Mouse (Mus musculus) heart, postnatal 0 days (tissue): ENCODE measurements around the gene Foxe3. TPM values are rescaled to one million over a fixed set of nuclear protein-coding genes. Genes with fewer than 3 reads are reported as not detected.
A peak's percentile ranks its signal among the peaks of the same experiment; 100 is the strongest.

Experiments used
- ATAC-seq: fragments of 200-750 bp; cut with Nextera tagmentation; 2 replicates; pipeline ENCODE4 v1.8.0; 2017; ENCODE audit warnings: low read depth, moderate number of reproducible peaks, moderate library complexity; ENCODE audit not compliant: insufficient read depth
- DNase-seq: peaks from one replicate; pipeline ENCODE4 v3.0.0-alpha.2; 2016; ENCODE audit warnings: low spot score
- H3K27ac ChIP-seq: fragments of 300-500 bp; sonication (generic); 2 replicates; pipeline ENCODE4 v1.5.1; 2014; ENCODE audit warnings: low read depth, mild to moderate bottlenecking
- H3K27me3 ChIP-seq: fragments of 300-500 bp; sonication (generic); 2 replicates; pipeline ENCODE4 v1.6.1; 2014; ENCODE audit warnings: low read length, mixed read lengths; ENCODE audit not compliant: control insufficient read depth, insufficient read depth
- H3K36me3 ChIP-seq: fragments of 300-500 bp; sonication (generic); replicated peaks from 2 replicates; pipeline ENCODE4 v1.6.1; 2014; ENCODE audit warnings: low read length, mixed read lengths; ENCODE audit not compliant: control insufficient read depth, insufficient read depth
- H3K4me1 ChIP-seq: fragments of 300-500 bp; sonication (generic); 2 replicates; pipeline ENCODE4 v1.6.1; 2014; ENCODE audit warnings: antibody characterized with exemption; ENCODE audit not compliant: control insufficient read depth, insufficient read depth
- H3K4me2 ChIP-seq: fragments of 300-500 bp; sonication (generic); 2 replicates; pipeline ENCODE4 v1.6.1; 2014; ENCODE audit warnings: low read depth, mild to moderate bottlenecking, low read length, moderate library complexity
- H3K4me3 ChIP-seq: fragments of 300-500 bp; sonication (generic); 2 replicates; pipeline ENCODE4 v1.5.1; 2014; ENCODE audit warnings: low read depth, low read length
- H3K9ac ChIP-seq: fragments of 300-500 bp; sonication (generic); replicated peaks from 2 replicates; pipeline ENCODE4 v1.6.1; 2014; ENCODE audit warnings: low read depth, low read length, mixed read lengths
- H3K9me3 ChIP-seq: fragments of 300-500 bp; sonication (generic); replicated peaks from 2 replicates; pipeline ENCODE4 v1.6.1; 2016; ENCODE audit warnings: low read length; ENCODE audit not compliant: control insufficient read depth
- CTCF ChIP-seq: IDR thresholded peaks from 2 replicates; pipeline ENCODE4 v1.5.1; 2016; ENCODE audit warnings: antibody characterized with exemption, control low read depth, low read depth
- EP300 ChIP-seq: IDR thresholded peaks from 2 replicates; pipeline ENCODE4 v1.6.1; 2016; ENCODE audit warnings: antibody characterized with exemption, low read depth
- WGBS: fragments of 180-500 bp; shearing (Covaris S2); extraction: QIAGEN DNeasy Blood & Tissue Kit; methylation state at CpG from one replicate; pipeline ENCODE4 v1.1.7; 2014; 5-methylcytosine and 5-hydroxymethylcytosine counted together
- polyA plus RNA-seq: library from polyadenylated mRNA; unstranded; fragments of >200 nt; fragmentation: Nextera tagmentation; extraction: Ambion mirVana; gene quantifications from 2 replicates; pipeline ENCODE4 v1.2.1, GENCODE M21; 2015
- total RNA-seq: library from RNA; depleted of rRNA; stranded (reverse); fragments of >200 nt; gene quantifications from 2 replicates; pipeline ENCODE4 v1.2.3, GENCODE M21; 2014; ENCODE audit warnings: low replicate concordance

The Foxe3 gene
- total and polyA plus RNA-seq, 2 experiments from 2014 or later, result not detected

DNA sequence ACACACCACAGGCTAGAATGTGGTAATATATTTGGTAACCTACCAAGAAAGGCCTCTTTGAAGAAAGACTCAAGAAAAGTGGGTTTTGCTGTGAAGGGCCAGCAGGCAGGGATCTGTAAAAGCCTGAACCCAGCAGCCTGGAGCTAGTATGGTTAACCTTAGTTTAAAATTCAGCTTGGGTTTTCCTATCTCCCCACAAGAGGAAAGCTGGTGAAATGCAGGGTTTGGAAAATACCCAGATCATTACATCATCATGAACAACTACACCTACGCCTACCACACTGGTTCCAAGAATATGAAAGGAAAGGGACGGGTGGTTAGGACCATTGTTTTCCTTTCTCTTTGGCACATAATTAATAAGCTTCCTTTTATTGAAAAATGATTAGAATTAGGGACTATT lies 32.4 kb upstream of the Foxe3 start:
- 72% methylated on average over 2 of the region's 2 CpGs for WGBS
- Histone ChIP-seq H3K9ac (no peak overlapping the region), H3K27ac (no peak overlapping the region), H3K9me3 (no peaks in the 10 kb centered on the region), H3K4me2 (no peak overlapping the region), H3K27me3 (no peaks in the 10 kb centered on the region), H3K4me1 (no peaks in the 10 kb centered on the region), H3K36me3 (peaks cover 12% of the 10 kb centered on the region), H3K4me3 (no peak overlapping the region)
- no peak for TF ChIP-seq CTCF
- TF ChIP-seq EP300, result no peak
- ATAC-seq, result no peak
- no peak for DNase-seq

DNA sequence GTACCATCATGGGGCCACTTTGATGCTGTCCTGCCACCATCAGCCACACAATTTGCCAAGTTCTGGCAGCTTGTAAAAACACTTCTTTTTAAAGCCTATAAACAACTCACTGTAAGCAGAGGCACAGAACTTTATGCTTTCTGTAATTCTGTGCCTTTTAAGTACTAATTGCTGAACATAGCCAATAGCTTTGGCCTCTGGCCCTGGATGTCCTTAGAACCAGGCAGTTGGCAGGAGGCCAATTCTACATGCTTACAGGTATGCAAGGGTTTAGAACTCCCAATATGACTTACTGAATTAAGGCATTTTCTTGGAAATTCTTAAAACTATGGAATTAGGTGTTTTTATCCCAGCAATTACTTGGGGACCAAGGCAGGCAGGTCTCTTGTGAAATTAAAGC lies 31.6 kb upstream of the Foxe3 start:
- Histone ChIP-seq H3K9me3 (no peaks in the 10 kb centered on the region), H3K9ac (no peak overlapping the region), H3K27ac (no peak overlapping the region), H3K27me3 (no peaks in the 10 kb centered on the region), H3K4me2 (no peak overlapping the region), H3K4me1 (no peaks in the 10 kb centered on the region), H3K4me3 (no peak overlapping the region), H3K36me3 (peaks cover 4% of the 10 kb centered on the region)
- DNase-seq, result no peak
- TF ChIP-seq EP300 (no peak), CTCF (no peak)
- no peak for ATAC-seq

DNA sequence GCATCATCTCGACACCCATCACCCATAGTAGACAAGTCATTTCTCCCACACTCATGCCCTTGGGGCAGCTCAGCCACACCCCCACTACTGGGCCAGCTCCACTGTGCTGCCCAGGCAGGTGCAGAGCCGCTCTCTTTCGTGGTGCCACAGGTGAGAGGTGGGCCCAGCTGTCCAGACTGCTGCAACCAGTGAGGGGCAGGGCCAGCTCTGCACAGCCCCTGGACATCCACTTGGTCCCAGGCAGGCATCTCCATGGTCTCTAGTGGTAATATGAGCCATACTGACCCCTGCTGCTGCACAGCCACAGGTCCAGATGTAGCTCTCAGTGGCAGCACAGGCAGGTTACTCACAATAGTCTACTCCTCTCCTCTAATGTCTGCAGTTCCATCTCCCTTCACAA lies 27.4 kb upstream of the Foxe3 start:
- DNase-seq, result no peak
- Histone ChIP-seq H3K9ac (no peak overlapping the region), H3K4me3 (no peak overlapping the region), H3K4me1 (no peaks in the 10 kb centered on the region), H3K9me3 (no peaks in the 10 kb centered on the region), H3K27me3 (0 out of 2 replicates have a peak, but pooled peaks cover 12% of the 10 kb centered on the region), H3K27ac (no peak overlapping the region), H3K4me2 (no peak overlapping the region), H3K36me3 (no peaks in the 10 kb centered on the region)
- TF ChIP-seq CTCF (no peak), EP300 (no peak)
- 80% methylated on average over 3 of the region's 3 CpGs for WGBS
- ATAC-seq, result no peak

DNA sequence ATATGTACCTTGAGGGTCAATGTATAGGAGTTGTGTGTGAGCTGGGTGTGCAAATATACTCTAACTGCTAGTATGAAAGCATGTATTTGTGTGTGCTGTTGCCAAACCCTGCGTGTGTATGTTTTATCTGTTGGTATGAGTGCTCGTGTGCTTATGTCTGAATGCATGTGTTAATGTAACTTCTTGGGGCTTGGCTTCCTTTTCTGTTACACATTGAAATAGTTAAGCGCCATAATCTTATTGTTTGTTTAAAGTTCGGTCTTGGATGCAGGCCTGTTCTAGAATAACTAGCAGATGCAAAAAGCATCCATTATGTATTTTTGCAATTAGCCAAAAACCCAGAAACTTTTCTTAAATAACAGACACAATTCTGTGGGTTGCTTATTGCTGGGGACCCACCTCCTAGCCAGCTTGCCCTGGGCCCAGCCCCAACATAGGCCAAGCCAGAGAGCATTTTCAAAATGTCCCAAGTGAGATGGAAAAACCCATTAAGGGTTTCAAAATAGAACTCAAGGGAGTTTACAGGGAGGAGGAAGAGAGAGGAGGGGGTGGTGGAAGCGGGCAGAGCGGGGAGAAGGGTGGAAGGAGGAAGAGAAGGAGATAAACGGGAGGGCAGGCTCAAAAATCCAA lies 22.2 kb upstream of the Foxe3 start:
- Histone ChIP-seq H3K27me3 (0 out of 2 replicates have a peak, but pooled peaks cover 18% of the 10 kb centered on the region), H3K9ac (no peak overlapping the region), H3K36me3 (no peaks in the 10 kb centered on the region), H3K4me1 (no peaks in the 10 kb centered on the region), H3K27ac (no peak overlapping the region), H3K4me3 (no peak overlapping the region), H3K9me3 (no peaks in the 10 kb centered on the region), H3K4me2 (no peak overlapping the region)
- DNase-seq (no peak), ATAC-seq (no peak)
- WGBS, result 45% methylated on average over 7 of the region's 7 CpGs
- TF ChIP-seq EP300 (no peak), CTCF (no peak)

DNA sequence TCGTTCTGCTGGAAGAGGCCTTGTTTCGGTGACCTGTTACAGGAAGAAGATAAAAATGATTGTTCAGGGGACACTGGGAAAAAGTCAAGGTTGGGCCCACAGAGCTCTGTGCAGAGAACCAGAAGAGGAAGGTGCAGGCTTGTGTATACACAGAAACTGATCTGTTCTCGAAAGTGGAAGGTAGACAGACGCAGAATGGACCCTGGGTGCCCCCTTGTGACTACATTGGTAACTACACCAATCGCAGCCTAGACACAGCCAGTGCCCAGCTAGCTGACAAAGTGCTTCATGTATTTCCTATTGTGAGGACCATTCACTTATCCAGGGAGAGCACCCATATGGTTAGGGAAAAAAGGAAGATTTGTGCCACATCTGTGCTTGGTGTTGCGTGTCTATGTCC lies 21.6 kb upstream of the Foxe3 start:
- no peak overlapping the region for H3K4me3 ChIP-seq
- WGBS, result 27% methylated on average over 6 of the region's 6 CpGs
- no peak for TF ChIP-seq EP300
- peak; percentile 90 for TF ChIP-seq CTCF
- no peak overlapping the region for H3K9ac ChIP-seq
- no peak overlapping the region for H3K4me2 ChIP-seq
- 0 out of 2 replicates have a peak, but pooled peaks cover 18% of the 10 kb centered on the region for H3K27me3 ChIP-seq
- DNase-seq (peak; percentile 48), ATAC-seq (peak; percentile 73)
- no peaks in the 10 kb centered on the region for H3K36me3 ChIP-seq
- no peak overlapping the region for H3K27ac ChIP-seq
- H3K9me3 ChIP-seq, result no peaks in the 10 kb centered on the region
- no peaks in the 10 kb centered on the region for H3K4me1 ChIP-seq

DNA sequence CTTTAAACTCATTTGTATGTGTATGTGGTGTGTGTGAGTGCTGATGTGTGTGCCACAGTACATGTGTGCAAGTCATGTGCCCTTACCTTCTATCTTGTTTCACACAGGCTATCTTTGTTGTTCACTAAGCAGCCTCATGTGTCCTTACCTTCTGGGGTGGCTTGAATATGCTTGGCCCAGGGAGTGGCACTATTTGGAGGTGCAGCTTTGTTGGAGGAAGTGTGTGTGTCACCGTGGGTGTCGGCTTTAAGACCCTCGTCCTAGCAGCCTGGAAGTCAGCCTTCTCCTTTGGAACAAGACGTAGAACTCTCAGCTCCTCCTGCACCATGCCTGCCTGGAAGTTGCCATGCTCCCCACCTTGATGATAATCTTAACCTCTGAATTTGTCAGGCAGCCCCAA lies 20.6 kb upstream of the Foxe3 start:
- H3K27ac ChIP-seq, result no peak overlapping the region
- no peaks in the 10 kb centered on the region for H3K36me3 ChIP-seq
- H3K27me3 ChIP-seq, result 0 out of 2 replicates have a peak, but pooled peaks cover 18% of the 10 kb centered on the region
- H3K4me3 ChIP-seq, result no peak overlapping the region
- ATAC-seq (no peak), DNase-seq (no peak)
- WGBS, result 84% methylated on average over 4 of the region's 4 CpGs
- no peak overlapping the region for H3K9ac ChIP-seq
- TF ChIP-seq CTCF, result no peak
- no peak overlapping the region for H3K4me2 ChIP-seq
- no peaks in the 10 kb centered on the region for H3K4me1 ChIP-seq
- no peaks in the 10 kb centered on the region for H3K9me3 ChIP-seq
